Mouse (Mus musculus) small intestine, adult 2 months (tissue): Measurements from ENCODE around the gene Rps6ka5.

ENCODE experiments used
- CTCF ChIP-seq: fragments of 200-500 bp; IDR thresholded peaks from 2 replicates; pipeline ENCODE4 v1.5.1; 2012; ENCODE audit warnings: low read depth, mild to moderate bottlenecking, control low read depth, inconsistent platforms, low read length, moderate library complexity, mixed read lengths; ENCODE audit not compliant: insufficient replicate concordance, insufficient read length; ENCODE audit errors: extremely low read depth
- POLR2A ChIP-seq: fragments of 200-500 bp; IDR thresholded peaks from 2 replicates; pipeline ENCODE4 v1.6.1; 2012; ENCODE audit warnings: low read depth, mild to moderate bottlenecking, control low read depth, inconsistent platforms, low read length, moderate library complexity

DNA sequence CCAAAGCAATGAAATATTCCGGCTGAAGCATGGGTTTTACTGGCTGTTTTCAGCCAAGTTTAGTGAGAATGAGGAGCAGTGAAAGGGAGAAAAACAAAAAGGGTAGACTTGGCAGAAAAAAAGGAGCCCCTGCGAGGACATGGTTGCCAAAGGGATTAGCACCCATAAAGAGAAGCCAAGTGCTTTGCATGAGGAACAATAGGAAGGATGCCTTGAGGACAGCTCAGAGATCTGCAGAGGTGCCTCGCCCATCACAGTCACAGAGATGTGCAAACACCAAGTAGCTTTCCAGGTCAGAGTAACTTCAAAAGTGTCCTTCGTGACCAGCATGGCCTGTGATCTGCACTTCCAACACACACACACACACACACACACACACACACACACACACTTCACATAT is 30.6 kb upstream of the Rps6ka5 start:
- no peak for TF ChIP-seq CTCF
- TF ChIP-seq POLR2A = no peak
